Mouse (Mus musculus) intestine, embryonic 16.5 days (tissue): ENCODE data around the gene Ccn2. TPM values are rescaled to one million over a fixed set of nuclear protein-coding genes. Genes with fewer than 3 reads are reported as not detected.

ENCODE experiments used
- ATAC-seq: fragments of 200-750 bp; cut with Nextera tagmentation; 2 replicates; pipeline ENCODE4 v1.8.0; 2017; ENCODE audit warnings: moderate TSS enrichment, moderate library complexity
- H3K27ac ChIP-seq: fragments of 300-500 bp; sonication (generic); 2 replicates; pipeline ENCODE4 v1.5.1; 2014; ENCODE audit warnings: mild to moderate bottlenecking, low read length
- H3K27me3 ChIP-seq: fragments of 300-500 bp; sonication (generic); replicated peaks from 2 replicates; pipeline ENCODE4 v1.6.1; 2014; ENCODE audit warnings: low read length, control low read depth, mixed read lengths; ENCODE audit not compliant: control insufficient read depth, insufficient read depth
- H3K36me3 ChIP-seq: fragments of 300-500 bp; sonication (generic); 2 replicates; pipeline ENCODE4 v1.6.1; 2014; ENCODE audit warnings: low read length, control low read depth; ENCODE audit not compliant: control insufficient read depth, insufficient read depth
- H3K4me1 ChIP-seq: fragments of 300-500 bp; sonication (generic); 2 replicates; pipeline ENCODE4 v1.6.1; 2014; ENCODE audit warnings: low read length, control low read depth, mixed read lengths; ENCODE audit not compliant: control insufficient read depth, insufficient read depth
- H3K4me2 ChIP-seq: fragments of 300-500 bp; sonication (generic); 2 replicates; pipeline ENCODE4 v1.6.1; 2014; ENCODE audit warnings: low read depth, low read length, control low read depth
- H3K4me3 ChIP-seq: fragments of 300-500 bp; sonication (generic); 2 replicates; pipeline ENCODE4 v1.5.1; 2014; ENCODE audit warnings: mild to moderate bottlenecking, low read length
- H3K9ac ChIP-seq: fragments of 300-500 bp; sonication (generic); 2 replicates; pipeline ENCODE4 v1.6.1; 2014; ENCODE audit warnings: low read depth, low read length
- H3K9me3 ChIP-seq: fragments of 300-500 bp; sonication (generic); 2 replicates; pipeline ENCODE4 v1.6.1; 2016; ENCODE audit warnings: low read length, control low read depth; ENCODE audit not compliant: control insufficient read depth
- WGBS: fragments of 180-500 bp; shearing (Covaris S2); extraction: QIAGEN DNeasy Blood & Tissue Kit; methylation state at CpG from one replicate; pipeline ENCODE4 v1.1.7; 2014; 5-methylcytosine and 5-hydroxymethylcytosine counted together
- polyA plus RNA-seq: library from polyadenylated mRNA; unstranded; fragments of >200 nt; fragmentation: Nextera tagmentation; extraction: Ambion mirVana; gene quantifications from 2 replicates; pipeline ENCODE4 v1.2.1, GENCODE M21; 2015

The Ccn2 gene
- 8.9 and 12.7 TPM in 2 replicates for polyA plus RNA-seq

DNA sequence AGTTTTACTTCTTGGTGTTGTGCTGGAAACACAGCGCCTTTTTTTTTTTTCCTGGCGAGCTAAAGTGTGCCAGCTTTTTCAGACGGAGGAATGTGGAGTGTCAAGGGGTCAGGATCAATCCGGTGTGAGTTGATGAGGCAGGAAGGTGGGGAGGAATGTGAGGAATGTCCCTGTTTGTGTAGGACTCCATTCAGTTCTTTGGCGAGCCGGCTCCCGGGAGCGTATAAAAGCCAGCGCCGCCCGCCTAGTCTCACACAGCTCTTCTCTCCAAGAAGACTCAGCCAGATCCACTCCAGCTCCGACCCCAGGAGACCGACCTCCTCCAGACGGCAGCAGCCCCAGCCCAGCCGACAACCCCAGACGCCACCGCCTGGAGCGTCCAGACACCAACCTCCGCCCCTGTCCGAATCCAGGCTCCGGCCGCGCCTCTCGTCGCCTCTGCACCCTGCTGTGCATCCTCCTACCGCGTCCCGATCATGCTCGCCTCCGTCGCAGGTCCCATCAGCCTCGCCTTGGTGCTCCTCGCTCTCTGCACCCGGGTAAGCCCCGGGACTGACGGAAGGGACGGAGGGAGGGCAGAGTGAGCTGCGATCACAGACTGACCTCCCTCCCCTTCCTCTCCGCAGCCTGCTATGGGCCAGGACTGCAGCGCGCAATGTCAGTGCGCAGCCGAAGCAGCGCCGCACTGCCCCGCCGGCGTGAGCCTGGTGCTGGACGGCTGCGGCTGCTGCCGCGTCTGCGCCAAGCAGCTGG lies at the start of gene Ccn2:
Ccn2 (plus strand) TSS at position 193 of the 753 bp plus-strand sequence.
- H3K27ac ChIP-seq = peak within 1 kb of the TSS; percentile 95
- peak within 1 kb of the TSS; percentile 77 for H3K4me3 ChIP-seq
- under 1% methylated on average over 49 of the region's 53 CpGs for WGBS
- H3K4me2 ChIP-seq = peak within 1 kb of the TSS; percentile 77
- H3K36me3 ChIP-seq = no peaks in the 10 kb centered on the region
- H3K27me3 ChIP-seq = no peaks in the 10 kb centered on the region
- no peaks in the 10 kb centered on the region for H3K9me3 ChIP-seq
- ATAC-seq = peak; percentile 83
- H3K9ac ChIP-seq = peak within 1 kb of the TSS; percentile 86
- H3K4me1 ChIP-seq = peaks cover 19% of the 10 kb centered on the region

DNA sequence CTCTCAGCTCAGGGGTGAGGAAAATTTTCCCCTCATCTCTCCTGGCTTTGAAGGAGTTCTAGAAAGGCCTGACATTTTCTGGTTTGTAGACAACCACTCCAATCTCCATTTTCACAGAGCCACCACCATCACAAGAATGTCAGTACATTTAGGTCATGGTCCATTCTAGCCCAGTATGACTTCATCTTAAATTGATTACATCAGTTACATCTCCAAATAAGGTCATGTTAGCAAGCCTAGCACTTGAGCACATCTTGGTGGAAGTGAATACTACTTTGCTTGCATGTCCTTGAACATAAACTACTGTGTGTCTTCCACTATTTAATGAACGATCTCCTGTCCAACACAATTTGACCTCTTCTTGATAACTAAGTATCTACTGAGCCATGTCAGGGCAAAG lies 42.4 kb upstream of the Ccn2 start:
- WGBS = 73% methylated on average over 1 of the region's 1 CpGs
- Histone ChIP-seq H3K27ac (no peak overlapping the region), H3K4me1 (no peaks in the 10 kb centered on the region), H3K4me3 (no peak overlapping the region), H3K9me3 (no peaks in the 10 kb centered on the region), H3K9ac (no peak overlapping the region), H3K36me3 (no peaks in the 10 kb centered on the region), H3K4me2 (no peak overlapping the region), H3K27me3 (no peaks in the 10 kb centered on the region)
- no peak for ATAC-seq

DNA sequence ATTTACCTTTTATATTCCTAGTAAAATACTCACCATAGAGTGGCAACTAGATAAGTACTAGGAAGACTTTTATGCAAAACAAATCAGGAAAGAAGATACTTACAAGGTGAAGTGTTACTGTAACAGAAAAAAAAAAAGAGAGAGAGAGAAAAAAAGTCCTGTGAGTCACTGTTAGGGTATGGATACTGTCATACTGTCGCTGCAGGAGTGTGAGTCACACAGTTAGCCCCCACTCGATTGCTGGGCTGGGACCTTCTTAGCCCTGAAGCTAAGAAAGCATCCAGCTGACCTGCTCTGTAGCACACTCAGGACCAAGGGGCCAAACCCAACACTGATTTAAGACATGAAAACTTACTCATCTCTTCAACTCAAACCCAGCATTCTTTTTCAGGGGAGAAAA lies 41.2 kb upstream of the Ccn2 start:
- H3K27me3 ChIP-seq = no peaks in the 10 kb centered on the region
- ATAC-seq = no peak
- WGBS = 50% methylated on average over 2 of the region's 2 CpGs

DNA sequence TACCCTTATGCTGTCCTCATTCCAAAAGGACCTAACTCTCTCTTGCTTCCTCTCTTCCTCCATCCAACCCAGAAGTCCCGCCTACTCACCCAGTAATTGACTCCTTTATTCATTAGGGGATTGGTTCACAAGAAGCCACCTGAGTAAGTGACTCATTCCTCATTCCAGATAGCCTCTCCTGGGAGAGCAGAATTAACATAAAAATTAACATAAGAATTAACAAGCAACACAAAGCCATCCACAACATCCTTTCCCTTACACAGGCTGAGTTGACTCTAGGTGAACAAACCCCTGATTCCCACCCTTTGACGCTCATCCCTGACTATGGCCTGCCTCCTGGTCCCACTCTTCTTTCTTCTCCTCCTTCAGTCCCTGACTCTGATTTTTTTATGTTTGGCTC lies 36.9 kb upstream of the Ccn2 start:
- no peak for ATAC-seq
- Histone ChIP-seq H3K27me3 (no peaks in the 10 kb centered on the region), H3K4me2 (no peak overlapping the region), H3K4me1 (no peaks in the 10 kb centered on the region), H3K9ac (no peak overlapping the region), H3K36me3 (no peaks in the 10 kb centered on the region), H3K4me3 (no peak overlapping the region), H3K27ac (no peak overlapping the region), H3K9me3 (no peaks in the 10 kb centered on the region)
- WGBS = 79% methylated on average over 2 of the region's 2 CpGs

More for the DNA sequence above, 41.2 kb upstream of the Ccn2 start:
- Histone ChIP-seq H3K4me3 (no peak overlapping the region), H3K4me1 (no peaks in the 10 kb centered on the region), H3K36me3 (no peaks in the 10 kb centered on the region), H3K9ac (no peak overlapping the region), H3K9me3 (no peaks in the 10 kb centered on the region), H3K4me2 (no peak overlapping the region), H3K27ac (no peak overlapping the region)

DNA sequence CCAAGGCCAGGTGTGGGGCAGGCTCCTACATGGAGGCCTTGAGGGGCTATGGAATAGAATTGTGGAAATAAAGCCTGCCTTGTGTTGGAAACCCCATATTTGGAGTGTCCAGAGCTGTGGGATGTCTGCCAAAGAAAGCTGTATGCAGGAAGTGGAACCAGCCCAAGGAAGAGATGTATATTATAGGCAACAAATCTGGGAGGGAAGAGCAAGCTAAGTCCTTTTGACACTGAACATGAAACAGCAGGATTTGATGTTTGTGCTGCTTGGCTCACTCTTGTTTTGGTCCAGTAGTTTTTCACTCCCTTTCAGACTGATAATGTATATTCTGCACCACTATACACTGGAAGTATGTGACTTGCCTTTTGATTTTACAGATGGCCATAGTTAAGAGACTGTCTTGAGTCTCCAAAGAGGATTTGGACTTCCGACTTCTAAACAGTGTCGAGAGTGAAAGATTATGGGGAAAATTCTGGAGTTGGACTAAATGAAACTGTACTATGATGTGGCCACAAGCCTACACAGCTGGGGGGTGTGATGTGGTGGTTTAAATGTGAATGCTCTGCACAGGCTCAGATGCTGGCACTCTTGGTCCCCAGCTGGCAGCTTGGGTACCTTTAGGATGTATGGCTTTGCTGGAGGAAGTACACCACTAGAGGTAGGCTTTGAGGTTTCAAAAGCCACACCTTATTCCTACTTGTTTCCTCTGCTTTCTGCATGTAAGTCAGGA lies 25.4 kb upstream of the Ccn2 start:
- Histone ChIP-seq H3K9me3 (no peaks in the 10 kb centered on the region), H3K9ac (no peak overlapping the region), H3K4me1 (peaks cover 29% of the 10 kb centered on the region), H3K4me2 (no peak overlapping the region), H3K27me3 (no peaks in the 10 kb centered on the region), H3K4me3 (no peak overlapping the region), H3K36me3 (no peaks in the 10 kb centered on the region), H3K27ac (peak overlapping the region; percentile 83)
- peak; percentile 73 for ATAC-seq
- WGBS = 68% methylated on average over 2 of the region's 2 CpGs

DNA sequence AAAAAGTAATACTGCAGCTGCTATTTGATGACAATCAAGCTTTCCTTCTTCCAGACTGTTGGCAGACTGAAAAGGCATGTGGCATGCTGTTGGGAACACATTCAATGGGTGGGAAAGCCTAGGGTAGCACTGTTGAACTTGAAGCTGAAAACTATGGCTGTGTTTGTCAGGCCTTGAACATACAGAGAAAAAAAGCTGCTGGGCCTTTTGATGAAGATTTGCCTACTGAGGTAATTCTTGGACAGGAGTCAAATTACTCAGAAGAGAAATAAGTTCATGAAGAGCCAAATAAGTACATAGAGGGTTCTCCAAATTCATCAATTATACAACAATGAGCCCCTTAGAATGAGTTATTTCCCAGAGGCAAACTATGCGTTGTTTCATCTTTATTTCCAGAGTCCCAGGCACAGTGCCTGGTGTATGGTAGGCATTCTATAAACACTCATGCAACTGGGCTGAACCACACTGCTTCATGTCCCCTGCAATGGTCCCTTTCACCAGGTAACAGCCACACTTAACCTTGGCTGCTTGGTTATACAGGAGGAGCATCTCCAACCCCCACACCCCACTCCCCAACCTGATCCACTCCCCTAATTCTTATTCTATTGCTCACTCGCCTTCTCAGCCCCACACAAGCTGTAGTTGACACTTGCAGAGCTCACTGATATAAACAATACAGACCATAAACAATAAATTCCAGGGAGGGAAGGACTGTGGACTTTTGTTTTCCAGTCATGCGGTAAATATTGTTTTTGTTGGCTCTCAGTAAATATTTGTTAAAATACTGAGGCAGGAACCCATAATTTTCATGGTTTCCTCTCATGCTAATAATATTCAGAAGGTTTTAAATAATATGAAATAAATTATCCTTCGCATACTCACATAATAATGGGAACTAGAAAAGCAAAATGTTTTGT lies 22.9 kb upstream of the Ccn2 start:
- H3K4me1 ChIP-seq = peaks cover 29% of the 10 kb centered on the region
- H3K27me3 ChIP-seq = no peaks in the 10 kb centered on the region
- no peak overlapping the region for H3K9ac ChIP-seq
- ATAC-seq = peak; percentile 47; the same call in 1 of the 2 replicates
- H3K36me3 ChIP-seq = no peaks in the 10 kb centered on the region
- H3K9me3 ChIP-seq = no peaks in the 10 kb centered on the region
- WGBS = 55% methylated on average over 4 of the region's 4 CpGs
- H3K4me3 ChIP-seq = no peak overlapping the region
- peak overlapping the region; percentile 41 for H3K27ac ChIP-seq
- H3K4me2 ChIP-seq = no peak overlapping the region

DNA sequence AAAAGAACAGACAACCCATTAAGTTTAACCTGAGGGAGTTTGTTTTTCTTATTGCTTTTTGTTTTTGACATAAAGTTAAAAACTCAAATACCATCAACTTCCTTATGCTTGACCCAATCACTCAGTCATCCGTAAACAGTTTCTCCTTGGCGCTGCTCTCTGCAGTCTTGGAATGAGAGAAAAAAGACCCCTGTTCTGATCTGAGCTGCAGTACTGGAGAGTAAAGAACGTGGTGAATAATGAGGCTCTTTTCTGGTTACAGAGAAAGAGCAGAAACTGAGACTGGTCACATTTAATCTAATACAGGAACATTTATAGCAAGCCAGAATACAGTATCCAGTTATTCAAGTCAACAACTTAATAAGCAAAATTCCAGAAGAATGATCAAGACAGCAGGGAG lies 21.8 kb upstream of the Ccn2 start:
- Histone ChIP-seq H3K4me1 (peaks cover 29% of the 10 kb centered on the region), H3K27ac (no peak overlapping the region; the same call in 1 of the 2 replicates), H3K27me3 (no peaks in the 10 kb centered on the region), H3K36me3 (no peaks in the 10 kb centered on the region), H3K9me3 (no peaks in the 10 kb centered on the region), H3K4me3 (no peak overlapping the region), H3K4me2 (no peak overlapping the region), H3K9ac (no peak overlapping the region)
- 43% methylated on average over 3 of the region's 3 CpGs for WGBS
- ATAC-seq = no peak

DNA sequence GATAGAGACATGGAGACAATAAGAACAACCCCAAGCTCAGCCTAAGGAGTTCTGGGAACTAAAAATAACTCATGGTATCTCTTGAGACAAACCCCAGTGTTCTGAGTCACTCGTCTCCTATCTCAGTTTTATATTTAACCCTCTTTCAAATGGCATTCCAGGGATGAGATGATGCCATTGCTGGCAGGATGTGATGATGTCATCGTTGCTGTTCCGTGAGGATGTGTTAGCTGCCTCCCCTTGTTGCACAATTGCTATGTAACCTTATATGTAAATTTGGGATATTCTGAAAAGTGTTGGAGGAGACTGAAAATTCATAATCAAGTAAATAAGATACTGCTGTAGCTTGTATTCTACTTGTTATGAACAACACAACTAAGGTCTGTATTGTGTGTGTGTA lies 14.2 kb upstream of the Ccn2 start:
- H3K4me3 ChIP-seq = no peak overlapping the region
- no peaks in the 10 kb centered on the region for H3K27me3 ChIP-seq
- no peak overlapping the region for H3K9ac ChIP-seq
- no peaks in the 10 kb centered on the region for H3K36me3 ChIP-seq
- no peak for ATAC-seq
- H3K4me2 ChIP-seq = no peak overlapping the region
- H3K9me3 ChIP-seq = no peaks in the 10 kb centered on the region
- no peak overlapping the region for H3K27ac ChIP-seq
- H3K4me1 ChIP-seq = no peaks in the 10 kb centered on the region
- WGBS = 62% methylated on average over 3 of the region's 3 CpGs

DNA sequence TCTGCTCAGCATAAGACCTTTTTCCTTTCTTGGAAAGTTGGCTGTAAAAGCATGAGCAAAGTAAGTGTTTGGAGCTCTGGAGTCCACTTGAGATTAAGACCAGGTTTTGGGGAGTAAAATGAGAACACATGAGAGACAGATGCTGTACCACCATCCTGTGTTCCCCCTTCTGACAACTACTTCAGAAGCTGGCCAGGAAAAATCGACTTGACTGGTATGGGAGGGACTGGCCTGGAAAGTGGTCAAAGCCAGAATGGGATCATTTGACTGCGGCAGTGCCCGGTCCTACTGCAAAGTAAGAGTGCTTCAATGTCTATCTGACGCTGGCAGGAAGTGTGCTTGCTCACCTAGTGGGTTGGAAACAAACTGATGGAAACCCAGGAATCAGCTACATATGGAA lies 6.4 kb upstream of the Ccn2 start:
- no peak for ATAC-seq
- H3K4me1 ChIP-seq = peaks cover 11% of the 10 kb centered on the region; the same call in 1 of the 2 replicates
- 80% methylated on average over 4 of the region's 4 CpGs for WGBS

More for the DNA sequence above, 6.4 kb upstream of the Ccn2 start:
- H3K27me3 ChIP-seq = no peaks in the 10 kb centered on the region
- H3K36me3 ChIP-seq = no peaks in the 10 kb centered on the region
- H3K4me3 ChIP-seq = no peak overlapping the region
- no peak overlapping the region for H3K9ac ChIP-seq
- no peaks in the 10 kb centered on the region for H3K9me3 ChIP-seq
- H3K4me2 ChIP-seq = no peak overlapping the region
- H3K27ac ChIP-seq = no peak overlapping the region
